Mouse (Mus musculus) midbrain, embryonic 10.5 days (tissue): ENCODE results near the gene Gnptg. TPM values are rescaled to one million over a fixed set of nuclear protein-coding genes. Genes with fewer than 3 reads are reported as not detected.
A peak's percentile ranks its signal among the peaks of the same experiment; 100 is the strongest.
"Not testable (repeated sequence)": the region's sequence is repeated elsewhere in the genome, so short reads cannot be mapped to it uniquely, and the experiment has no call there.

Source experiments
- DNase-seq: peaks from one replicate; pipeline ENCODE4 v3.0.0-alpha.2; 2017; ENCODE audit warnings: low spot score
- H3K27ac ChIP-seq: fragments of 300-500 bp; sonication (generic); replicated peaks from 2 replicates; pipeline ENCODE4 v1.5.1; 2016; ENCODE audit warnings: mild to moderate bottlenecking
- H3K27me3 ChIP-seq: fragments of 300-500 bp; sonication (generic); 2 replicates; pipeline ENCODE4 v1.6.1; 2016; ENCODE audit warnings: low read depth, mild to moderate bottlenecking; ENCODE audit not compliant: poor library complexity, severe bottlenecking
- H3K36me3 ChIP-seq: fragments of 300-500 bp; sonication (generic); 2 replicates; pipeline ENCODE4 v1.6.1; 2016; ENCODE audit warnings: mild to moderate bottlenecking, moderate library complexity
- H3K4me1 ChIP-seq: fragments of 300-500 bp; sonication (generic); 2 replicates; pipeline ENCODE4 v1.6.1; 2016
- H3K4me3 ChIP-seq: fragments of 300-500 bp; sonication (generic); 2 replicates; pipeline ENCODE4 v1.5.1; 2016; ENCODE audit warnings: mild to moderate bottlenecking, moderate library complexity
- H3K9me3 ChIP-seq: fragments of 300-500 bp; sonication (generic); replicated peaks from 2 replicates; pipeline ENCODE4 v1.6.1; 2016; ENCODE audit warnings: mild to moderate bottlenecking
- WGBS: fragments of 180-500 bp; shearing (Covaris S2); methylation state at CpG from one replicate; pipeline ENCODE4 v1.1.7; 2016; 5-methylcytosine and 5-hydroxymethylcytosine counted together
- polyA plus RNA-seq: library from polyadenylated mRNA; unstranded; fragments of >200 nt; fragmentation: Nextera tagmentation; extraction: Ambion mirVana; gene quantifications from 2 replicates; pipeline ENCODE4 v1.2.1, GENCODE M21; 2016

The Gnptg gene
- polyA plus RNA-seq, 1 experiment from 2014 or later = 67.0 TPM

DNA sequence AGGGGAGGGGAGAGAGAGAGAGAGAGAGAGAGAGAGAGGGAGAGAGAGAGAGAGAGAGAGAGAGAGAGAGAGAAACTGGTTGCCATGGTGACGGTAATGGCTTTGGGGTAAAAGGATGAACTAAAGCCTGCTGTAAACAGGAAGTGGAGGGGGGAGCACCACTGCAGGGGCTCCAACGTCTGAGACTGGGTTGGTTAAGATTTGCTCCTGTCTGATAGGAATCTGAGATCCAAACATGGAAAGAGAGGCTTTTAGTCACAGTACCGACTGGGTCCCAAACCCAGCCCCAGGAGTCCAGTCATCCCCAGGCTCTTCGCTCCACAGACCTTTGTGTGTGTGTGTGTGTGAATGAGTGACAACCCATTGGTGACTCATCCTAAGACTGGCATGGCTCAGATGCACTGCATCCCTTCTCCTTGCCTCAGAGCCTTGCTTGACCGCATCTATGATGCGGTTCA, 17.9 kb upstream of the Gnptg start:
- Histone ChIP-seq H3K4me3 (no peak overlapping the region), H3K27ac (no peak overlapping the region), H3K4me1 (peaks cover 51% of the 10 kb centered on the region), H3K27me3 (peaks cover 43% of the 10 kb centered on the region), H3K36me3 (peaks cover 32% of the 10 kb centered on the region), H3K9me3 (no peaks in the 10 kb centered on the region)
- 57% methylated on average over 6 of the region's 6 CpGs for WGBS
- DNase-seq = no peak

DNA sequence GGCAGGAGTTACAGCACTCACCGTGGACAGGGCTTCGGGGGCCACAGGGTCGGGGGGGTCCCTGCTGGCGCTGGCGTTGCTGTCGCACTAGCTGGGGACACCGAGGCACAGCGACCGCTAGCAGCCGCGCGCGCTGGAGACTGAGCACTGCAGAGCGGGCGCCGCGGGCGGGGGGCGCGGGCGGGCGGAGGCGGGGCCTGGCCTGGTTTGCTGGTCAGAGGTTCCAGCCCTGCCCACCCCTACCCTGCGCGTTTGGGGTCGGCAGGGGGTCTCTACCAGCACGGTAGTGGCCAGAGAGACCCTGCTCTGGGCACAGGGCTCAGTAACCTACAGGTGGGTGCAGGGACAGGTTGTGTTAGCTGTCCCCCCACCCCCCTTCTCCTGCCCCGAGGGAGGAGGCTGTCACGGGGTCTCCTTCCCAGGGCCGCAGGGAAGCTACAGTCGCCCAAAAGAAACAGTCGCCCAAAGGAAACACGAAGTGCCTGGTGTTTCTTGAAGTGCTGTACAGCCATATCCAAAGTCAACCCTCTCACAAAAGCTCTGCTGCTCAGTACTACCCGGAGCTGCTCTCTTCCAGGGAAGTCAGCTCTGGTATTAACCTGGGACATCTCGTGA, 16.3 kb upstream of the Gnptg start, which contains the start of gene Baiap3:
Gene Baiap3, minus strand, starts transcription at position 225 of the 615 bp plus-strand sequence.
- 4% methylated on average over 33 of the region's 35 CpGs for WGBS
- peak; percentile 58 for DNase-seq
- Histone ChIP-seq H3K27ac (peak within 1 kb of the TSS; percentile 50; the same call in 1 of the 2 replicates), H3K9me3 (no peaks in the 10 kb centered on the region), H3K27me3 (peaks cover 46% of the 10 kb centered on the region), H3K4me1 (peaks cover 62% of the 10 kb centered on the region), H3K4me3 (peak within 1 kb of the TSS; percentile 53), H3K36me3 (peaks cover 26% of the 10 kb centered on the region)

DNA sequence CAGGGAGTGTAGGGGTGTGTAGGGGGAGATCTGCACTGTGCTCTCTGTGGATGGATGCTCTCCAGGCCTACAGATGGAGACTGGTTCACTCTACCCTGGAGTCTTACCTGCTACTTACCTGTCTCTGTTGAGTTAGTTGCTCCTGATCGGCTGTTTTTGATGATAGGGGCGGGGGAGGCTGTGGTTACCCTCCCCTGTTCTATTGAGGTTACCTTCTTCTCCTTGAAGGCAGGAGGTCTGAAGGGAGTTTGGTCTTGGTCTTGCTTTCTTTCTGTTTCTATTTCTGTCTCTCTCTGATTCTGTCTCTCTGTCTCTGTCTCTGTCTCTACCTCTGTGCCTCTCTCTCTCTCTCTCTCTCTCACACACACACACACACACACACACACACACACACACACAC, 15.2 kb upstream of the Gnptg start:
- Histone ChIP-seq H3K27ac (no peak overlapping the region), H3K36me3 (peaks cover 19% of the 10 kb centered on the region), H3K4me3 (0 out of 2 replicates have a peak overlapping the region, but pooled peaks have one; percentile 53), H3K4me1 (peaks cover 62% of the 10 kb centered on the region), H3K27me3 (peaks cover 46% of the 10 kb centered on the region), H3K9me3 (no peaks in the 10 kb centered on the region)
- 74% methylated on average over 2 of the region's 2 CpGs for WGBS
- no peak for DNase-seq

DNA sequence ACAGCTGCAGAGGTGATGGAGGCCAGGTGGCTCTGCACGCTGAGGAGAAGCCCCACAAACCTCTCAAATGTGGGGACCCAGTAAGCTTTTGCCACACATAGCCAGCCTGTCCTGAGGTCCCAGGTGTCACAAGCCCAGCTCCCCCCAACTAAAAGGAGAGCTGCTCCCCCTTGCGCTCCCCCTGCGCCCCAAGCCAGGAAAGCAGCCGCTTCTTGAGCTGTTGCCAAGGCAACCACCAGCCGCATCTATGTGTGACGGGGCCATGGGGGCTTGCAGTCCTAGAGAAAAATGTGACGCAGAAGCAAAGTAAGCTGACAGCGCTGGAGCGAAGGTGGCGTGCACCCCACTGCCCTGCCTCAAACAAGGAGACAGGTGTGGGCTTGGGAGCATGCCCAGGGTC, 13.8 kb upstream of the Gnptg start:
- Histone ChIP-seq H3K4me1 (peaks cover 59% of the 10 kb centered on the region), H3K27ac (peak overlapping the region; percentile 55), H3K4me3 (peak overlapping the region; percentile 24; the same call in 1 of the 2 replicates), H3K36me3 (peaks cover 5% of the 10 kb centered on the region), H3K27me3 (peaks cover 46% of the 10 kb centered on the region), H3K9me3 (no peaks in the 10 kb centered on the region)
- 20% methylated on average over 10 of the region's 10 CpGs for WGBS
- peak; percentile 52 for DNase-seq

DNA sequence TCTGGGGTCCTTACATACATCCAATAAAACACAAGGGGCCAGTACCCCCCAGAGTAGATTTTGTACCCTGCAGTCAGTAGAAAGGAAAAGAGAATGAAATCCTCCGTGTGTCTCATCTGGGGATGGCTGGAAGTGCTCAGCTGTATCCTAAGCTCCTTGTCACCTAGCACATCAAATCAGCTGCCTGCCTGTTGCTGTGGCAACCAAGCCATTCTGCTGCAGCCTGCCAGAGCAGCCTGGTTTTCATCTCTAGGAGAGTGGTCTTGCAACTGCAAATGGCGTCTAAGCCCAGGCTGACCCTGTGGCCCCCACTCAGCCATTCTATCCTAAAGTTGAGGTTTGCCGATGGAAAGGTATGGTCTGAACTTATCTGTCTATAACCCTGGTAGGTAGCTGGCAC, 12.7 kb upstream of the Gnptg start:
- H3K4me3 ChIP-seq = peak overlapping the region; percentile 23; the same call in 1 of the 2 replicates
- H3K36me3 ChIP-seq = no peaks in the 10 kb centered on the region
- H3K27ac ChIP-seq = peak overlapping the region; percentile 55; the same call in 1 of the 2 replicates
- peaks cover 52% of the 10 kb centered on the region for H3K4me1 ChIP-seq
- DNase-seq = peak; percentile 70
- peaks cover 46% of the 10 kb centered on the region for H3K27me3 ChIP-seq
- no peaks in the 10 kb centered on the region for H3K9me3 ChIP-seq
- 22% methylated on average over 3 of the region's 3 CpGs for WGBS

DNA sequence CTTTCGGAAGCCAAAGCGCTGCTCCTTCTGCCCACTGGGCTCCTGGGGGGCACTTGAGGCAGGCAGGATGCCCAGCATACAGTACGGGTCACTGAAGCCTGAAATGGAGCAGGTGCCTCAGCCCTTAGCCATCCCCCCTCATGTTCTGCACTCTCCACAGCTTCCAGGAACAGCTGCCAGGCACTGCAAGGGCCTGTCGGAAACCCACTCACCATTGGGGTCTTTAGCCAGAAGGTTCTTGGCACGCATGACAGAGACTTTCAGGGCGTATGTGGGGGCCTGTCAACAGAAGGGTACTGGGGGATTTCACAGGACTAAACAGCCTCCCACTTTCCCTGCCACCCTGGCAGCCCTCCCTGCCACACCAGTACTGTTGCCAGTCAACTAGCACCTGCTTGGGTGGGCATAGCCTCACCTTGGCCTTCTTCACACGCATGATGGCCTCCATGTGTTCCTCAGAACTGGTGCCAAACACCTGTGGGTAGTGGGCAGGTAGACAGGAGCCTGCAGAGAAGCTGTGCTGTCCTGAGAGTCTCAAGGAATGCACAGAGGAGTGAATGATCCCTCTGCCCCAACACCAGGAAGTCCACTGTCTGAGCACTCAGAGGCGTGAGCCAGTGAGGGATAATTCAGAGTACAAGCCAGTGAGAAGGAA, 10.4 kb upstream of the Gnptg start:
- Histone ChIP-seq H3K27ac (no peak overlapping the region), H3K4me1 (peaks cover 39% of the 10 kb centered on the region), H3K4me3 (no peak overlapping the region), H3K27me3 (peaks cover 25% of the 10 kb centered on the region), H3K36me3 (peaks cover 10% of the 10 kb centered on the region), H3K9me3 (no peaks in the 10 kb centered on the region)
- DNase-seq = no peak
- 84% methylated on average over 8 of the region's 8 CpGs for WGBS

DNA sequence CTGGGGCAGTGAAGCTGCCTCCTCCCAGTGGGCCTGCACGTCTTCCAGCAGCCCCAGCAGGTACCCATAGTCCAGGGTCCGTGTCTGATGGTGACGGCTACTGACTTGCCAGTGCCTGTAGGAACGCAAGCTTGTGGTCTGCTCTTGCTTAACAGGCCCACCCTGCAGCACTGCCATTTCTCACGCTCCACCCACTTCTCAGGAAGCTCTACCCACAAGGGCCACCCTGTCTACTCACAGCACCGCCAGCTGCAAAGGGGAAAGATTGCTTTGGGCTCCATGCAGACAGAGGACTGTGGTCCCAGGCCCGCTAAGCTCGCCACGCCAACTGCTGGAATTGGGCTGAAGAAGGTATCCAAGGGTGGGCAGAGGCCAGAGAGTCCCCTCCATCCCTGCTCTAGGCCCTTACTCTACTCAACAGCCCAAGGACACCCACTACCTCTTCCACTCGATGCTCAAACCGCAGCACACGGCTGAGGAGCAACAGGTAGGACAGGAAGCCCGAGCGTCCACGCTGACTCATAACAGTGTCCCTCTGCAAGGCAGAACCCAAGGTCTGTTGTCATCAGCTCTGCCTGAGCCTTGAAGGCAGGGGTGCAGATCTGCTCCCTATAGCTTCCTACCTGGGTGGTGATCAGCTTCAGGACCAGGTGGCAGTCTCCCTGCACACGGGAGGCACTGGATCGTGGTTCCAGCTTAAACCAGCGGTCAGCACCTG, 8.3 kb upstream of the Gnptg start:
- Histone ChIP-seq H3K27me3 (peaks cover 4% of the 10 kb centered on the region; the same call in 1 of the 2 replicates), H3K36me3 (peaks cover 31% of the 10 kb centered on the region), H3K27ac (no peak overlapping the region), H3K4me3 (no peak overlapping the region), H3K9me3 (no peaks in the 10 kb centered on the region), H3K4me1 (peaks cover 18% of the 10 kb centered on the region)
- WGBS = 83% methylated on average over 18 of the region's 18 CpGs
- DNase-seq = no peak

DNA sequence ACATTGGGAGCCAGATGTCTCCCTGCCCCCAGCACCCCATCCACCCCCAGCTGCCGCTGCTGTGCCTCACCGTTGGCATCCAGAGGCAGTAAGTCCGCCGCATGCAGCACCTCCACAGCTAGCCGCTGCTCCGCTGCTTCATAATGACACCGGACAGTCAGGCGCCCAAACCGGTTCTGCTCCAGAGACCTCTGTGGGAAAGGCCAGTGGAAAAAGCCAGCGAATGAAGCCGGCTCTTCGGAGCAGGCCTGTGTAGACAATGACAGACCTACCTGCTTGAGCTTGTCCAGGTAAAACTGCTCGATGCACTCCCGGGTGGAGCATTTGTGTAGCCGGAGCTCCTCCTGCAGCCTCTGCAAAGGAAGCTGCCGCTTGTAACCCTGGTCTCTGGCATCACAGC, 4.3 kb upstream of the Gnptg start:
- Histone ChIP-seq H3K4me3 (peak overlapping the region; percentile 12; the same call in 1 of the 2 replicates), H3K36me3 (peaks cover 54% of the 10 kb centered on the region), H3K27ac (no peak overlapping the region), H3K4me1 (peaks cover 20% of the 10 kb centered on the region), H3K27me3 (no peaks in the 10 kb centered on the region), H3K9me3 (no peaks in the 10 kb centered on the region)
- no peak for DNase-seq
- WGBS = 88% methylated on average over 16 of the region's 16 CpGs

DNA sequence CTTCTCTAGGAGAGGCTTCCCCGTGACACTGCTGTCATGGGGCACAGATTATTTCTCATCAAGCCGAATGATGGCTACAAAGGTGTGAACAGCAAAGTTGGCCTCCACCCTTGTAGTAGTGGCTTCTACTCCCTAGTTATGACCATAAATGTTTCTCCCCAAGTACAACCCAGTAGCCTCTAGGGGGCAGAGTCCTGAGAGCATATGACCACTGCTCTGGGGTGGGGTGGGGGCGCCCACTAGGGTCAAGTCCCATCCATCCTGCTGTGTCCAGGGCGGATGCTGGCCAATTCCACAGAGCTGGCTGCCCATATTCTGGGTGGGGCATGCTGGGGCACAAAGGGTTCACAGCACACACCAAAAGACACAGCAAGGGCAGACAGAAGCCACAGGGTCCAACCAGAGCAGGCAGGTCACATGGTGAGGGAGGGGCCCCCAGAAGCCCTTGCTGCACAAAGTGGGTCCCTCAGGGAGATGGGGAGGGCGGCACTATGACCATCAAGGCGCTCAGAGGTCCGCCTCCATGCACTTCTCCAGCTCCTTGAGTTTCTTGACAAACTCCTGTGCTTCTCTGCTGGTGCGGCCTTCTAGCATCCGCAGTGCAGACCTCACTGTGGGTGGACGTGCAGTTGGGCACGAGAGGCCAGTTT, 3.3 kb upstream of the Gnptg start:
- Histone ChIP-seq H3K9me3 (no peaks in the 10 kb centered on the region), H3K27ac (no peak overlapping the region), H3K27me3 (no peaks in the 10 kb centered on the region), H3K36me3 (peaks cover 54% of the 10 kb centered on the region), H3K4me1 (peaks cover 25% of the 10 kb centered on the region), H3K4me3 (no peak overlapping the region)
- 92% methylated on average over 11 of the region's 11 CpGs for WGBS
- no peak for DNase-seq

DNA sequence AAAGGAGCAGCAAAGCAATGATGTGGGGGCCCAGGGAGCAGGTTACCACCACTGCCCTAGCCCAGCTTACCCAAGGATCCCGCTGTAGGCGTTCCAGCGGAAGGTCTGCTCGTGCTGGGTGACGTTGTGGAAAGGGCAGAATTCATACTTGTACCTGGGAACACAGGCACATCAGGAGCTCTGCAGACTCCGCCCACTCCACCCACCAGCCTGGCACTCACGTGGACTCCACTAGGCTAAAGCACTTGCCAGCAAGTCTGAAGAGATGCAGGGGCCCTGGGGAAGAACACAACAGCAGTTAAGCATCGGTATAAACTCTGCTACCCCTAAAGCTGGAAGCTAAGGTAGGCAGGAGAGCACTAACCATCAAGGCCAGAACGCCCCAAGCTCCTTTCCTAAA, 4.3 kb downstream of the Gnptg start:
- H3K4me3 ChIP-seq = no peak overlapping the region
- H3K36me3 ChIP-seq = peaks cover 39% of the 10 kb centered on the region
- no peak overlapping the region for H3K27ac ChIP-seq
- H3K4me1 ChIP-seq = peaks cover 12% of the 10 kb centered on the region
- DNase-seq = no peak
- no peaks in the 10 kb centered on the region for H3K9me3 ChIP-seq
- no peaks in the 10 kb centered on the region for H3K27me3 ChIP-seq
- 84% methylated on average over 9 of the region's 9 CpGs for WGBS

DNA sequence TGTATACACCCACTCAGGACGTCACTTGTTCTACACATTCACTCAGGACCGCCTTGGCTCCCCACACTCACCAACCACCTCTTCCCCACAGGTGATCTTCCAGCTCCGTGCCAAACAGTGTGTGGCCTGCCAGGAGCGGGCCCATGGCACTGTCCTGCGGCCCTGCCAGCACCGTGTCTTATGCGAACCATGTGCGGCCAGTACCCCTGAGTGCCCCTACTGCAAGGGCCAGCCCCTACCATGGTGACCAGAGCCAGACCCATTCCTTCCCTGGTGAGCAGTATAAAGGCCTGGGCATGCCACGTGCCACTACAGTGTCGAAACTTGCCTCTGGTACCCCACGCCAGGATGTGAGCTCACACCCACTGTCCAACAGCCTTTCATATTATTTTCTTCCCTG, 8.3 kb downstream of the Gnptg start:
- H3K9me3 ChIP-seq, H3K4me3 ChIP-seq, H3K27ac ChIP-seq, H3K27me3 ChIP-seq, H3K4me1 ChIP-seq, DNase-seq: not testable (repeated sequence)
- peaks cover 50% of the 10 kb centered on the region for H3K36me3 ChIP-seq
- WGBS = 96% methylated on average over 8 of the region's 11 CpGs

DNA sequence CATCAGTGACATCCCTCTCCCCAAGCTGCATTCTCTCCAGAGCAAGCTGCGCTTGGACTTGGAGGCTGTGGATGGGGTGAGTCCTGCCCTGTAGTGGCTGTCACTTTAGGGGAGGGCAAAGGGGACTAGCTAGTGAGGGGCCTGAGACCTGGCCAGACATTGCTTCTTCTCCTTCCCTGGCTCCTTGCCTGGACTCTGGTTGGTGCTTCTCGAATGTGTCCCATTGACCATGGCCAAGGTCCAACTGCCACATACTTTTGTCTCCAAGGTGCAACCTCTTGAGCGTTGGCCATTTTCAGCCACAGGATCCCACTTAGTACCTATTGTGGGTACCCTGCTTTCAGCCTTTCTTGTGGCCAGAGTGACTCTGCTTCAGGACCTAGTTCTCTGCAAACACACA, 9.2 kb downstream of the Gnptg start:
- no peaks in the 10 kb centered on the region for H3K9me3 ChIP-seq
- WGBS = 93% methylated on average over 3 of the region's 3 CpGs
- H3K4me1 ChIP-seq = no peaks in the 10 kb centered on the region
- H3K27me3 ChIP-seq = no peaks in the 10 kb centered on the region
- no peak overlapping the region for H3K27ac ChIP-seq
- no peak for DNase-seq
- H3K4me3 ChIP-seq = no peak overlapping the region
- H3K36me3 ChIP-seq = peaks cover 46% of the 10 kb centered on the region
